Mouse (Mus musculus) hindbrain, embryonic 11.5 days (tissue): Measurements from ENCODE around the gene G3bp2. TPM values are rescaled to one million over a fixed set of nuclear protein-coding genes. Genes with fewer than 3 reads are reported as not detected.

Experiments used
- ATAC-seq: fragments of 200-750 bp; cut with Nextera tagmentation; 2 replicates; pipeline ENCODE4 v1.8.0; 2017; ENCODE audit warnings: mild to moderate bottlenecking, moderate TSS enrichment, moderate library complexity; ENCODE audit not compliant: low FRiP score
- DNase-seq: peaks from one replicate; pipeline ENCODE4 v3.0.0-alpha.2; 2015; ENCODE audit warnings: low spot score
- H3K27ac ChIP-seq: fragments of 300-500 bp; sonication (generic); 2 replicates; pipeline ENCODE4 v1.5.1; 2014; ENCODE audit warnings: mild to moderate bottlenecking, low read depth, low read length
- H3K27me3 ChIP-seq: fragments of 300-500 bp; sonication (generic); 2 replicates; pipeline ENCODE4 v1.6.1; 2014; ENCODE audit warnings: mild to moderate bottlenecking, low read length, moderate library complexity, mixed read lengths; ENCODE audit not compliant: control insufficient read depth, insufficient read depth
- H3K36me3 ChIP-seq: fragments of 300-500 bp; sonication (generic); 2 replicates; pipeline ENCODE4 v1.6.1; 2014; ENCODE audit warnings: mild to moderate bottlenecking, low read length, moderate library complexity, mixed read lengths; ENCODE audit not compliant: control insufficient read depth, insufficient read depth
- H3K4me1 ChIP-seq: fragments of 300-500 bp; sonication (generic); replicated peaks from 2 replicates; pipeline ENCODE4 v1.6.1; 2014; ENCODE audit warnings: low read length, mixed read lengths; ENCODE audit not compliant: control insufficient read depth, insufficient read depth
- H3K4me2 ChIP-seq: fragments of 300-500 bp; sonication (generic); replicated peaks from 2 replicates; pipeline ENCODE4 v1.6.1; 2014; ENCODE audit warnings: mild to moderate bottlenecking, low read depth, low read length
- H3K4me3 ChIP-seq: fragments of 300-500 bp; sonication (generic); 2 replicates; pipeline ENCODE4 v1.5.1; 2014; ENCODE audit warnings: low read depth, low read length
- H3K9ac ChIP-seq: fragments of 300-500 bp; sonication (generic); 2 replicates; pipeline ENCODE4 v1.6.1; 2014; ENCODE audit warnings: low read depth, low read length
- H3K9me3 ChIP-seq: fragments of 300-500 bp; sonication (generic); 2 replicates; pipeline ENCODE4 v1.6.1; 2016; ENCODE audit warnings: low read length; ENCODE audit not compliant: control insufficient read depth
- WGBS: fragments of 180-500 bp; shearing (Covaris S2); extraction: QIAGEN DNeasy Blood & Tissue Kit; methylation state at CpG from one replicate; pipeline ENCODE4 v1.1.7; 2014; 5-methylcytosine and 5-hydroxymethylcytosine counted together
- polyA plus RNA-seq: library from polyadenylated mRNA; unstranded; fragments of >200 nt; fragmentation: Nextera tagmentation; extraction: Ambion mirVana; gene quantifications from 2 replicates; pipeline ENCODE4 v1.2.1, GENCODE M21; 2014

G3bp2 gene
- polyA plus RNA-seq, 1 experiment from 2014 or later = 359 TPM

- WGBS = 91% methylated on average over 4 of the region's 4 CpGs
- H3K27me3 ChIP-seq = no peaks in the 10 kb centered on the region
- H3K9ac ChIP-seq = no peak overlapping the region
- no peak overlapping the region for H3K27ac ChIP-seq
- no peaks in the 10 kb centered on the region for H3K9me3 ChIP-seq
- no peaks in the 10 kb centered on the region for H3K36me3 ChIP-seq
- no peak overlapping the region for H3K4me2 ChIP-seq
- DNase-seq = no peak
- ATAC-seq = no peak
- H3K4me3 ChIP-seq = no peak overlapping the region
- no peaks in the 10 kb centered on the region for H3K4me1 ChIP-seq
Observed at GRCm38 (mm10) chr5:92121636-92122035, 38.1 kb upstream of the G3bp2 start.

- H3K36me3 ChIP-seq = no peaks in the 10 kb centered on the region
Observed at GRCm38 (mm10) chr5:92117823-92118403, 34.4 kb upstream of the G3bp2 start.

GRCm38 (mm10) chr5:92114939-92115338, 31.4 kb upstream of the G3bp2 start:
- H3K36me3 ChIP-seq = no peaks in the 10 kb centered on the region
- H3K4me2 ChIP-seq = no peak overlapping the region
- H3K9ac ChIP-seq = no peak overlapping the region
- no peak overlapping the region for H3K4me3 ChIP-seq
- no peaks in the 10 kb centered on the region for H3K27me3 ChIP-seq
- 92% methylated on average over 2 of the region's 2 CpGs for WGBS
- ATAC-seq (no peak), DNase-seq (no peak)
- H3K9me3 ChIP-seq = no peaks in the 10 kb centered on the region
- H3K4me1 ChIP-seq = no peaks in the 10 kb centered on the region
- no peak overlapping the region for H3K27ac ChIP-seq

More at GRCm38 (mm10) chr5:92117823-92118403, 34.4 kb upstream of the G3bp2 start:
- DNase-seq = peak; percentile 60
- WGBS = 64% methylated on average over 12 of the region's 12 CpGs
- H3K27me3 ChIP-seq = no peaks in the 10 kb centered on the region
- H3K9ac ChIP-seq = no peak overlapping the region
- peak; percentile 75 for ATAC-seq
- H3K4me1 ChIP-seq = no peaks in the 10 kb centered on the region
- no peaks in the 10 kb centered on the region for H3K9me3 ChIP-seq
- no peak overlapping the region for H3K4me3 ChIP-seq
- no peak overlapping the region for H3K27ac ChIP-seq
- no peak overlapping the region for H3K4me2 ChIP-seq

- DNase-seq = no peak
- Histone ChIP-seq H3K4me3 (no peak overlapping the region), H3K9ac (no peak overlapping the region), H3K4me2 (no peak overlapping the region), H3K27ac (no peak overlapping the region), H3K4me1 (no peaks in the 10 kb centered on the region), H3K36me3 (no peaks in the 10 kb centered on the region), H3K9me3 (no peaks in the 10 kb centered on the region), H3K27me3 (no peaks in the 10 kb centered on the region)
- no peak for ATAC-seq
- 85% methylated on average over 6 of the region's 6 CpGs for WGBS
Observed at GRCm38 (mm10) chr5:92114223-92114622, 30.7 kb upstream of the G3bp2 start.

GRCm38 (mm10) chr5:92113484-92113883, 30.0 kb upstream of the G3bp2 start:
- no peaks in the 10 kb centered on the region for H3K4me1 ChIP-seq
- H3K4me2 ChIP-seq = no peak overlapping the region
- H3K27me3 ChIP-seq = no peaks in the 10 kb centered on the region
- 89% methylated on average over 7 of the region's 7 CpGs for WGBS
- H3K9me3 ChIP-seq = no peaks in the 10 kb centered on the region
- H3K4me3 ChIP-seq = no peak overlapping the region
- ATAC-seq (no peak), DNase-seq (no peak)
- H3K9ac ChIP-seq = no peak overlapping the region
- no peak overlapping the region for H3K27ac ChIP-seq
- H3K36me3 ChIP-seq = no peaks in the 10 kb centered on the region

- no peaks in the 10 kb centered on the region for H3K9me3 ChIP-seq
- ATAC-seq (no peak), DNase-seq (peak; percentile 17)
- no peaks in the 10 kb centered on the region for H3K36me3 ChIP-seq
- H3K27me3 ChIP-seq = no peaks in the 10 kb centered on the region
- H3K27ac ChIP-seq = no peak overlapping the region
- H3K4me1 ChIP-seq = no peaks in the 10 kb centered on the region
- H3K9ac ChIP-seq = no peak overlapping the region
- peak overlapping the region; percentile 3; the same call in 1 of the 2 replicates for H3K4me3 ChIP-seq
- peak overlapping the region; percentile 14; the same call in 1 of the 2 replicates for H3K4me2 ChIP-seq
- WGBS = under 1% methylated on average over 10 of the region's 10 CpGs
Observed at GRCm38 (mm10) chr5:92112585-92112984, 29.1 kb upstream of the G3bp2 start.

GRCm38 (mm10) chr5:92112175-92112574, 28.7 kb upstream of the G3bp2 start:
- WGBS = 9% methylated on average over 6 of the region's 6 CpGs
- Histone ChIP-seq H3K36me3 (no peaks in the 10 kb centered on the region), H3K27ac (no peak overlapping the region), H3K27me3 (no peaks in the 10 kb centered on the region), H3K4me1 (no peaks in the 10 kb centered on the region), H3K9me3 (no peaks in the 10 kb centered on the region), H3K4me3 (no peak overlapping the region), H3K9ac (no peak overlapping the region), H3K4me2 (0 out of 2 replicates have a peak overlapping the region, but pooled peaks have one; percentile 14)
- no peak for ATAC-seq
- DNase-seq = no peak

GRCm38 (mm10) chr5:92110818-92111355, 27.4 kb upstream of the G3bp2 start:
- Histone ChIP-seq H3K36me3 (no peaks in the 10 kb centered on the region), H3K4me2 (no peak overlapping the region), H3K27me3 (no peaks in the 10 kb centered on the region), H3K9me3 (no peaks in the 10 kb centered on the region), H3K4me3 (no peak overlapping the region), H3K27ac (no peak overlapping the region), H3K9ac (no peak overlapping the region), H3K4me1 (no peaks in the 10 kb centered on the region)
- no peak for ATAC-seq
- 93% methylated on average over 5 of the region's 5 CpGs for WGBS
- DNase-seq = no peak

GRCm38 (mm10) chr5:92107282-92107681, 23.8 kb upstream of the G3bp2 start:
- ATAC-seq (no peak), DNase-seq (no peak)
- 87% methylated on average over 4 of the region's 4 CpGs for WGBS
- Histone ChIP-seq H3K9me3 (no peaks in the 10 kb centered on the region), H3K4me2 (no peak overlapping the region), H3K4me1 (no peaks in the 10 kb centered on the region), H3K4me3 (no peak overlapping the region), H3K27me3 (no peaks in the 10 kb centered on the region), H3K36me3 (no peaks in the 10 kb centered on the region), H3K27ac (no peak overlapping the region), H3K9ac (no peak overlapping the region)
